In the genomic region with DNA sequence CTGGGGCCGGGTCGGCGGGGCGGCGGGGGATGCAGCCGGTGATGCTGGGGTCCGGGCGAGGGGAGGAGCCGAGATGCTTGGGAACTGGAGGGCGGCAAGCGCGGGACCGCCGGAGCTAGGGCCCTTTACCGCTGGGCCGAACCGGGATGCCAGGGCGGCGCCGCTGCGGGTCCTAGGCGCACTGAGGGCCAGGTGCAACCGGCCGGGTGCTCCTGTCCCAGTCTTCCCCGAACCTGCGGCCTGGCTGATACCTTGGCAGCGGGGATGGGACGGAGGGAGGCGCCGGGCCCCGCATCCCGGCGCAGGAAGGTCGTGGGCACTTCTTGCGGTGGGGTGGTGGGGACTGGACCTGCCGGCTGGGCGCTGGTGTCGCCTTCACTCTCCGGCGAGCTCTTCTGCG, we compare ENCODE assay signal across 8 mouse cellular contexts. TPM values are rescaled to one million over a fixed set of nuclear protein-coding genes. Genes with fewer than 3 reads are reported as not detected.
DNase-seq lines count a peak whose midpoint lies in the region; ATAC-seq and TF ChIP-seq lines count a peak whose summit lies in the region.

No protein-coding gene starts in this region.

- peak; percentile 56 for ATAC-seq in liver, embryonic 12.5 days
- ATAC-seq in stomach, embryonic 16.5 days (ENCODE audit: insufficient read depth, low FRiP score) = no peak

- TF ChIP-seq CTCF in cerebellum, adult 2 months (IDR thresholded peaks at IDR 0.05; ENCODE audit: borderline replicate concordance, insufficient read depth, low read depth, low read length) = no peak
- no peak for TF ChIP-seq CTCF in testis, adult 2 months (IDR thresholded peaks at IDR 0.05; ENCODE audit: control insufficient read depth, insufficient read depth, insufficient replicate concordance, low read depth, low read length)

- under 1% methylated on average over 41 of the region's 41 CpGs for WGBS in cerebellum, adult 2 months
- 2% methylated on average over 39 of the region's 41 CpGs for WGBS in liver, embryonic 12.5 days (ENCODE audit: insufficient replicate concordance)
- WGBS in stomach, embryonic 16.5 days = 1% methylated on average over 39 of the region's 41 CpGs

- no peak for TF ChIP-seq POLR2A in cerebellum, adult 2 months (IDR thresholded peaks at IDR 0.05; ENCODE audit: borderline replicate concordance, insufficient read depth, low read length)
- no peak for TF ChIP-seq POLR2A in testis, adult 2 months (IDR thresholded peaks at IDR 0.05; ENCODE audit: control insufficient read depth, low read depth, low read length)

- H3K36me3 ChIP-seq in testis, adult 2 months (ENCODE audit: control insufficient read depth, insufficient read depth, low read length) = no peaks in the 10 kb centered on the region
- 0 out of 2 replicates have a peak, but pooled peaks cover 4% of the 10 kb centered on the region for H3K36me3 ChIP-seq in liver, embryonic 12.5 days
- no peaks in the 10 kb centered on the region for H3K36me3 ChIP-seq in stomach, embryonic 16.5 days (ENCODE audit: control insufficient read depth, insufficient read depth, low read length)

- no peak overlapping the region for H3K27ac ChIP-seq in cerebellum, adult 2 months (ENCODE audit: insufficient read depth, low read length)
- H3K27ac ChIP-seq in testis, adult 2 months (ENCODE audit: control insufficient read depth, insufficient read depth, low read depth, low read length) = peak overlapping the region; percentile 75; the same call in 1 of the 2 replicates
- peak overlapping the region; percentile 47; the same call in 1 of the 2 replicates for H3K27ac ChIP-seq in liver, embryonic 12.5 days
- H3K27ac ChIP-seq in stomach, embryonic 16.5 days (ENCODE audit: low read length) = no peak overlapping the region

- no peaks in the 10 kb centered on the region for H3K27me3 ChIP-seq in cerebellum, adult 2 months (ENCODE audit: control insufficient read depth, insufficient read depth, low read length)
- no peaks in the 10 kb centered on the region for H3K27me3 ChIP-seq in testis, adult 2 months (ENCODE audit: control insufficient read depth, insufficient read depth, low read length)
- no peaks in the 10 kb centered on the region for H3K27me3 ChIP-seq in liver, embryonic 12.5 days (replicated peaks)
- H3K27me3 ChIP-seq in stomach, embryonic 16.5 days (ENCODE audit: control insufficient read depth, insufficient read depth, low read length) = no peaks in the 10 kb centered on the region

- no peaks in the 10 kb centered on the region for H3K9me3 ChIP-seq in liver, embryonic 12.5 days (replicated peaks)
- no peaks in the 10 kb centered on the region for H3K9me3 ChIP-seq in stomach, embryonic 16.5 days (replicated peaks; ENCODE audit: control insufficient read depth, low read length)

- peak overlapping the region; percentile 98 for H3K4me2 ChIP-seq in liver, embryonic 12.5 days
- H3K4me2 ChIP-seq in stomach, embryonic 16.5 days (ENCODE audit: low read depth, low read length) = peak overlapping the region; percentile 99

- no peak for DNase-seq in cerebellum, adult 2 months
- DNase-seq in cerebellum, adult 11 months = no peak
- no peak for DNase-seq in testis, postnatal 10 days (ENCODE audit: low spot score)
- no peak for DNase-seq in thymus, postnatal 0 days (ENCODE audit: low spot score)
- DNase-seq in retina, postnatal 1 day = no peak

- no peaks in the 10 kb centered on the region for H3K4me1 ChIP-seq in cerebellum, adult 2 months (ENCODE audit: control insufficient read depth, insufficient read depth, low read length)
- peaks cover 8% of the 10 kb centered on the region for H3K4me1 ChIP-seq in testis, adult 2 months (ENCODE audit: control insufficient read depth, insufficient read depth, low read length)
- peaks cover 45% of the 10 kb centered on the region for H3K4me1 ChIP-seq in liver, embryonic 12.5 days
- peaks cover 8% of the 10 kb centered on the region; the same call in 1 of the 2 replicates for H3K4me1 ChIP-seq in stomach, embryonic 16.5 days (ENCODE audit: control insufficient read depth, insufficient read depth, low read length)

- H3K9ac ChIP-seq in liver, embryonic 12.5 days = peak overlapping the region; percentile 85
- peak overlapping the region; percentile 76 for H3K9ac ChIP-seq in stomach, embryonic 16.5 days (ENCODE audit: low read length)

- peak overlapping the region; percentile 60 for H3K4me3 ChIP-seq in cerebellum, adult 2 months (replicated peaks; ENCODE audit: insufficient read depth, low read depth, low read length)
- peak overlapping the region; percentile 98 for H3K4me3 ChIP-seq in testis, adult 2 months (ENCODE audit: control insufficient read depth, low read depth, low read length)
- peak overlapping the region; percentile 84 for H3K4me3 ChIP-seq in liver, embryonic 12.5 days
- H3K4me3 ChIP-seq in stomach, embryonic 16.5 days (replicated peaks; ENCODE audit: low read length) = peak overlapping the region; percentile 77

RNA-seq across cellular contexts. Expression of a gene that starts 0.3 kb away (rescaled TPM):
- polyA plus RNA-seq in cerebellum, adult 2 months (2012; rRNA removed) = 39.2 and 44.0 TPM in 2 replicates
- polyA plus RNA-seq in testis, adult 2 months (2012; rRNA removed) = 4.7 and 5.5 TPM in 2 replicates
- 9.4 and 9.6 TPM in 2 replicates for polyA plus RNA-seq in liver, embryonic 12.5 days (2016; fragmentation: Nextera tagmentation; extraction: Ambion mirVana)
- 4.3 and 5.3 TPM in 2 replicates for polyA plus RNA-seq in stomach, embryonic 16.5 days (2015; fragmentation: Nextera tagmentation; extraction: Ambion mirVana)
- 3.9 and 4.3 TPM in 2 replicates for polyA plus RNA-seq in thymus, postnatal 0 days (2015; fragmentation: Nextera tagmentation; extraction: Ambion mirVana)

RNA-seq across cellular contexts. Expression of a gene that starts 23.8 kb away (rescaled TPM):
- polyA plus RNA-seq in cerebellum, adult 2 months (2012; rRNA removed) = 142 and 156 TPM in 2 replicates
- polyA plus RNA-seq in testis, adult 2 months (2012; rRNA removed) = 37.6 and 41.7 TPM in 2 replicates
- 416 and 425 TPM in 2 replicates for polyA plus RNA-seq in liver, embryonic 12.5 days (2016; fragmentation: Nextera tagmentation; extraction: Ambion mirVana)
- 325 and 430 TPM in 2 replicates for polyA plus RNA-seq in stomach, embryonic 16.5 days (2015; fragmentation: Nextera tagmentation; extraction: Ambion mirVana)
- 474 and 526 TPM in 2 replicates for polyA plus RNA-seq in thymus, postnatal 0 days (2015; fragmentation: Nextera tagmentation; extraction: Ambion mirVana)

Comparison
In these comparisons a context has a peak if more than half of its experiments do, and no peak if none do; other contexts are left out.
1. H3K27ac ChIP-seq: peak in testis, adult 2 months (single experiment) and liver, embryonic 12.5 days (single experiment); none in cerebellum, adult 2 months (single experiment) and stomach, embryonic 16.5 days (single experiment).
2. Peak in every context shown above with its lines, with median percentiles within 50 percentile points of each other: H3K4me3 ChIP-seq.